32 mouse cellular contexts compared by ENCODE assay signal in genomic region chr14:36848860-36849259, GRCm38 (mm10).
"Had no signal": no experiment of that assay in that cellular context is flagged by ENCODE, and none has a peak within 500 bp of the region (broad histone marks: within the 10 kb centered on the region; RNA-seq: fewer than 3 reads in every experiment).

No protein-coding gene starts in this region.

- DNase-seq: left cerebral cortex, postnatal 4 days; liver; liver, embryonic 13.5 days; liver, postnatal 0 days; lung, adult 18-20 months; lung, adult 2 months; lung, embryonic 14.5 days; lung, postnatal 10 days; lung, postnatal 14 days; lung, postnatal 36 days; lung, postnatal 4 days; midbrain, embryonic 14.5 days had no signal

- H3K36me3 ChIP-seq: limb, embryonic 10.5 days; limb, embryonic 12.5 days; limb, embryonic 13.5 days; limb, embryonic 15.5 days; liver, embryonic 12.5 days; liver, embryonic 13.5 days; liver, embryonic 15.5 days; lung, embryonic 15.5 days; midbrain, embryonic 10.5 days; midbrain, embryonic 12.5 days; midbrain, embryonic 13.5 days; midbrain, embryonic 15.5 days; neural tube, embryonic 12.5 days had no signal

- H3K4me3 ChIP-seq: limb, embryonic 10.5 days; limb, embryonic 12.5 days; limb, embryonic 13.5 days; limb, embryonic 15.5 days; liver, embryonic 12.5 days; liver, embryonic 13.5 days; liver, embryonic 15.5 days; lung, embryonic 15.5 days; megakaryocyte, embryonic 14.5 days; midbrain, embryonic 10.5 days; midbrain, embryonic 12.5 days; midbrain, embryonic 13.5 days; midbrain, embryonic 15.5 days; myocyte; neural tube, embryonic 12.5 days had no signal

- H3K4me1 ChIP-seq: limb, embryonic 10.5 days; limb, embryonic 12.5 days; limb, embryonic 13.5 days; limb, embryonic 15.5 days; liver, embryonic 12.5 days; liver, embryonic 13.5 days; liver, embryonic 15.5 days; lung, embryonic 15.5 days; megakaryocyte, embryonic 14.5 days; midbrain, embryonic 10.5 days; midbrain, embryonic 12.5 days; midbrain, embryonic 13.5 days; midbrain, embryonic 15.5 days; neural tube, embryonic 12.5 days had no signal

- H3K27ac ChIP-seq: limb, embryonic 10.5 days; limb, embryonic 12.5 days; limb, embryonic 13.5 days; limb, embryonic 15.5 days; liver, embryonic 12.5 days; liver, embryonic 13.5 days; liver, embryonic 14.5 days; liver, embryonic 15.5 days; lung, embryonic 15.5 days; macrophage; midbrain, embryonic 10.5 days; midbrain, embryonic 12.5 days; midbrain, embryonic 13.5 days; midbrain, embryonic 15.5 days; neural tube, embryonic 12.5 days had no signal

- H3K9me3 ChIP-seq: limb, embryonic 10.5 days; limb, embryonic 12.5 days; limb, embryonic 13.5 days; limb, embryonic 15.5 days; liver, embryonic 12.5 days; liver, embryonic 13.5 days; liver, embryonic 15.5 days; lung, embryonic 15.5 days; midbrain, embryonic 10.5 days; midbrain, embryonic 12.5 days; midbrain, embryonic 13.5 days; midbrain, embryonic 15.5 days; neural tube, embryonic 12.5 days had no signal

- ATAC-seq: liver, embryonic 12.5 days; liver, postnatal 0 days; lung, postnatal 0 days; midbrain, embryonic 13.5 days; midbrain, embryonic 15.5 days; midbrain, embryonic 16.5 days had no signal

- H3K27me3 ChIP-seq: limb, embryonic 12.5 days; limb, embryonic 13.5 days; limb, embryonic 15.5 days; liver, embryonic 12.5 days; liver, embryonic 13.5 days; liver, embryonic 15.5 days; lung, embryonic 15.5 days; megakaryocyte, embryonic 14.5 days; midbrain, embryonic 12.5 days; midbrain, embryonic 13.5 days; midbrain, embryonic 15.5 days; neural tube, embryonic 12.5 days had no signal

- H3K9ac ChIP-seq: limb, embryonic 12.5 days; limb, embryonic 13.5 days; limb, embryonic 15.5 days; liver, embryonic 12.5 days; liver, embryonic 13.5 days; liver, embryonic 14.5 days; liver, embryonic 15.5 days; liver, postnatal 0 days; lung, embryonic 14.5 days; lung, embryonic 15.5 days; midbrain, embryonic 12.5 days; midbrain, embryonic 13.5 days; midbrain, embryonic 15.5 days; neural tube, embryonic 12.5 days had no signal

- H3K4me2 ChIP-seq: limb, embryonic 12.5 days; limb, embryonic 13.5 days; limb, embryonic 15.5 days; liver, embryonic 11.5 days; liver, embryonic 12.5 days; liver, embryonic 13.5 days; liver, embryonic 15.5 days; lung, embryonic 14.5 days; lung, embryonic 15.5 days; midbrain, embryonic 11.5 days; midbrain, embryonic 12.5 days; midbrain, embryonic 13.5 days; midbrain, embryonic 15.5 days; neural tube, embryonic 12.5 days had no signal
